Mouse (Mus musculus) NIH3T3 (cell line): ENCODE data around the gene Zc3h12a.

Experiments used
- DNase-seq: peaks from one replicate; pipeline ENCODE4 v3.0.0-alpha.2; 2012; ENCODE audit warnings: low read depth

The Zc3h12a gene

DNA sequence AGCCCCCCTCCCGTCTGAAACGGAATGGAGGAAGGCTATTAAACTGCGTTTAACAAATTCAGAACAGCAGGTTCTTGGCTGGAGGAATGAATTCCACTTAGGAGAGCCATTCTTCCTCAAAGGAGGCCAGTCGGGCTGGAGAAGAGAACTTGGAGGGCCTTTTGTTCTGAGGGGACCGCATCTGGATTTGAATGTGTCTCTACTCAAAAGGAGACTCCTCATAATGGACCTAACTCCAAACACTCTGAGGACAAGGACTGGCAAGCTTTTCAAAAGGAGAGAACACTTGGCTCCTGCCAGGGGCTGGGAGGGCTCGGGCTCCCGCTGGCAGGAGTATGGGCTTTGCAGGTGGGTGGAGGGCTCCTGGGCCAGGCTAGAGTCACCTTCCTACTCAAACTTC, 17.0 kb upstream of the Zc3h12a start:
- DNase-seq: no peak

DNA sequence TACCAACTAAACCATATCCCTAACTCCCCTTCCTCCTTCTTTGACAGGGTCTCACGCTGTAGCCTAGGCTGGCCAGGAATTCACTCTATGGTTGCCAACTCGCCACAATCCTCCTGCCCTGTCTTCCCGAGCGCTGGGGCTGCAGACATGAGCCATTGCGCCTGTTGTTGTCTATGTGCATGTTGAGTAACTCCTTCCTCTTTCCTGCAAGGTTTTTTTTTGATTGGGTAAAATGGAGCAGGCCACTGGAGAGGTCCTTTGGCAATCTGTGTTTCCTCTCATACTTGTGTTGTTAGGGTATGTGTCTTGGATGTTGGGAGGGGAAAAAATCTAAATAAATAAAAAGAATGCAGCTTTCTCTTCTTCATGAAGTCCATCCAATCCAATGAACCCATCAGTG, 16.6 kb upstream of the Zc3h12a start:
- DNase-seq: no peak

DNA sequence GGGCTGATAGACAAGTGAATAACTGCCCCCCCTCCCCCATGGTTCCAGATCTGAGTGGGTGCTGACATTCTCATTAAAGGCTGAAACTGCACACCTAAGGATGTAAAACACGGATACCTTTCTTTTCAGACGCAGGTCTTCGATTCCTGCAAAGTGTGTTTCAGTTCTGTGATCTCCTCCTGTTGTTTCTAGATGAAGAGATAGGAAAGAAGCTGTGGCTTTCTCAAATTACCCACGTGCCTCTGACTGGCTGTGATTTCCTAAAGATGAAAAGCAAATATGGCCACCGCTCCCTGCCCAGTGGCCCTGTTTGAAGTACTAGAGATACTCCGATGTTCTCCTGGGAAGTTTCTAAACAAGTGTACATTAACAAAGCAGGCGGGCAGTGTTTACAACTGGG, 10.7 kb upstream of the Zc3h12a start:
- DNase-seq: no peak

DNA sequence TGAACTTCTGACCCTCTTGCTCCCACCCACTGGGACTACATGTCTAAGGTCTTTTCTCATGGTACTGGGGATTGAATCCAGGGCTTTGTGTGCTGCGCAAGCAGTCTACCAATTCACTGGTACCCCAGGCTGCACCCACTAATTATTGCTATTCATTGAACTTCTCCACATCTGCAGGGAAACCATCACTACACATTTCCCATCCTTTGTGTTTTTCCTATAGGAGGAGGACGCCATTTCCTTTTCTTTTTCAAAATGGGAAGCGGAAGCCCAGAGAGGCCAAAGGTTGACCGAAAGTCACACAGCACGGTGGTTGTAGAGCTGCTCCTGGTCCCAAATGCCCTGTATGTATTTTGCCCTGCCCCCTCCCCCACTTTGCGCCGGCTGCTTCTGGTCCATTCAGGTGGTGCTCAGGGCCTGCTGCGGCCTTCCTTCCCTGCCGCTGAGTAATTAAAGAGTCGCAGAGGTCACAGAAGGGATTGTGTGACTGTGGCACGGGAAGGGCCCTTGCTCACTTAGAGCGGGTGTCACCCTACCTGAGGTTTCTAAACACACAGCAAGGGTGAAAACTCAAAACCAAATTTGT, 8.8 kb upstream of the Zc3h12a start:
- DNase-seq: no peak

DNA sequence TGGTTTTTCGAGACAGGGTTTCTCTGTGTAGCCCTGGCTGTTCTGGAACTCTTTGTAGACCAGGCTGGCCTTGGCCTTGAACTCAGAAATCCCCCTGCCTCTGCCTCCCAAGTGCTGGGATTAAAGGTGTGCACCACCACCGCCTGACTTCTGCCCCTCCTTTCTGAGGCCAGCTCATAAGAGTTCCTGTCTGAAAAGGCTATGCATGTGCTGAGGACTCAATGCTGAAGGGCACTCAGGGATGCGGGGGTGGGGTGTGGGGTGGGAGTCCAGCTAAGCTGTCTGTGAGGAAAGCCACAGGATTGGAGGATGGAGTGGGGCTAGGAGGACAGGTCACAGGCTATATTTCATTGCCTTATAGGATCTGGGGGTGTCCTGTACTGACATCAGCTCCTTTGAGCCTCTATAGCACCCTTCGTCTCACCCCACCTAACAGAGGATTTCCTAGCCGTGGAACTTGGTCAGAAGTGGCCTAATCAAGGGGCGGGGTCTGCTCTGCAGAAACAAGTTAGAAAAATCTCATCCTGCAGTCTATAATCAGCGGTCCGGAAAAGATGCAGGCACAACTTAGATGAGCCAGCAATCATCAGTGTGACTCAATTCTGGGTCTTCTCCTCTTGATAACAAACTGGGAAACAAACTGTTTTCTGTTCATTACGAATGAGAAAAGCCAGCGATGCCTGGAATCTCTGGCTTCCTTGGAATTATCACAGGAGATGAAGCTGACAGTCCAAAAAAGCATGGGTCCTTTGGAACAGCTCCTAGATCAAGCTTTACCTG, 7.6 kb upstream of the Zc3h12a start:
- no peak for DNase-seq

DNA sequence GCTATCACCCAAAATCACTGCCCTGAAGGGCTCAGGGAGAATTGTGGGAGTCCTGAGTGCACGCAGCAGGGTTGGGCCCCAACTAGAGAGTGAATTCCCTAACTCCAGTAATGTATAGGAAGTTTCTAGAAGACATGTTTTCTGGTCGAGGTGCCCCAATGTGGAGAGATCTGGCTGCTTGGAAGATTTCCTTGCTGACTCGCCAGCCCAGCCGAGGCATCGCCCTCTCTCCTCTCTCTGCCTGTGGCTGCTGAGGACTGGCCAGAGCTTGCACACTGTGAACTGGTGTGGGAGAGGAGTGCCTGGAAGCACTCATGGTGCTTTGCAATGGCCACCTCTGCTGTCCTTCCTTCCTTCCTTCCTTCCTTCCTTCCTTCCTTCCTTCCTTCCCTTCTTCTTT, 7.0 kb upstream of the Zc3h12a start:
- peak; percentile 75 for DNase-seq

DNA sequence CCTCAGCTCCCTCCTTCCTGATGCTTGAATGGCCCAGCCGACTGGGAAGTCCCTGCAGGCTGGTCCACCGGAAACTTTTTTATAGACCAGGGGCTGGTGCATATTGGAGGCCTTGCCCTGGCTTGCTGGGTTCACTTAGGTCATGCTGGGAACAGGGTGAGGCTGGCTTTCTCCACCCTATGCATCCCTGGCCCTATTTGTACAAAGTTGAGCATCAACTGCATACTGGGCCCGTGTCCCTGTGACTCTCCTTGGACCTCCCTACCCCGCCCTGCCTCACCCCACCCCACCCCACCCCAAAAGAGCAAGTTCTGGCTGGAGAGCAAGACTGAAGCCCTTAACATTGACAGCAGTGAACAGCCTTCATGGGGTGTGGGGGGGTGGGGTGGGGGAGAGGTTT, 6.6 kb upstream of the Zc3h12a start:
- DNase-seq: no peak

DNA sequence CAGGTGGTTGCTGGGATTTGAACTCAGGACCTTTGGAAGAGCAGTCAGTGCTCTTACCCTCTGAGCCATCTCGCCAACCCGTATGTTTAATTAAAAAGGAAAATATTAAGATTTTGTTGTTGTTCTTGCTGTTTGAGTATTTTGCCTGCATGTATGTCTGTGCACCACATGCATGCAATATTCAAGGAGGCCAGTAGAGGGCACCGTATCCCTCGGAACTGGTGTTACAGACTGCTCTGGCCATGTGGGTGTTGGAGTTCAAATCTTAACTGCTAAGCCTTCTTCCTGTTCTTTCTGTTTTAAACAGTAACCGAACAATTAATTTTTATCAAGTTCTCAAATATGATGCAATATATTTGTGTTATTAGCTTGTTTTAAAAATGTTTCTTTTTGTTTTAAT, 4.8 kb upstream of the Zc3h12a start:
- DNase-seq: peak; percentile 88

DNA sequence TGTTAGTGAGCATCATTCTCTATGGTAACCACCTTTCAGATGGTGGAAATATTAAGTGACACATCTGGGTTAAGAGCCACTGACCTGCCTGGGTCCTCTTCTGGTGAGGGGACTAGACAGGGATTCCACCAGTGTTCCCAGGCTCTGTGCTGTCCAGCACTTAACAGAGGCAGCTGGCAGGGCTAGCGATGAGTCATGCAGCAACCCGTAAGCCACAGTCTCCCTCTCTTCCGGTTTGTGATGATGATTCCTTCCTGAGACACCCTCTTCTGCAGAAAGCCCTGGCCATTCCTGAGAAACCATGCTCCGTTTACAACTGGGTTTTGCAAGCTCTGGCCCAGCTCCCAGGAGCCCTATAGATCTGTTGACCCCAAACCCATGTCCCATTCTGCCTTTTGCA, 3.9 kb upstream of the Zc3h12a start:
- peak; percentile 91 for DNase-seq

DNA sequence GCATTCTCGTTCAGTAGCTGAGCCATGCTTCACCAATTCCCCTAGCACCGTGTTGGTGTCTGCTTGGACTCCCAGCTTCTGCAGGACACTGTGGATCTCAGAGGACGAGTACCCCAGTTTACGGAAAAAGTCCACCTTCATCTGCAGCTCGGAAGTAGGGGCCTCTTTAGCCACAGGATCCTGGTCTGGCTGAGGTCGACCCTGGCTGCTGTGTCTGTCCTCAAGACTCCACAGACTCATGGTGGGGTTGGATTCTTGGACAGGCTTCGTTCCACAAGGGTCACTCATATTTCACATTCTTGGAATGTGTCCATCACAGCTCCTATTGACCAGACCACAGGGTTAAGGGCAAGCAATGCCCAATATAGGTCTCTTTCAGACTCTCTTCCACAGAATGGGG, 879 bp downstream of the Zc3h12a start:
- no peak for DNase-seq

DNA sequence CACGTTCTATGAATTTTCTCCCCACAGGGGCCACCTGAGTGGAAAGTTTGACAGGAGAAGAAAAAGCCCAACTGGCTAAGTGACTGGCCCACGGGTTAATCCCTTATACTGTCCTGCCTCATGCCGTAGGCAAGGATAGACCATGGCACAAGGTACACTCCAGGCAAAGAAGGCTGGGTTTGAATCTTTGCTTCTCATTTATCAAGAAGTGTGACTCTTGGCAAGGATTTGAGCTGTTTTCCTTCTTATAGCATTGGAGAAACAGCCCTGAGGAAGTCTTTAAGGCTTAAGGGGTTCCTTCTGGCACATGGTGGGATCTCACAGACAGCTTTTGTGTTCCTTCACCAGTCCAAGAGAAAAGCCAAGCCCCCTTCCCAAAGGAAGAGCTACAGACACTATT, 1.5 kb downstream of the Zc3h12a start:
- no peak for DNase-seq

DNA sequence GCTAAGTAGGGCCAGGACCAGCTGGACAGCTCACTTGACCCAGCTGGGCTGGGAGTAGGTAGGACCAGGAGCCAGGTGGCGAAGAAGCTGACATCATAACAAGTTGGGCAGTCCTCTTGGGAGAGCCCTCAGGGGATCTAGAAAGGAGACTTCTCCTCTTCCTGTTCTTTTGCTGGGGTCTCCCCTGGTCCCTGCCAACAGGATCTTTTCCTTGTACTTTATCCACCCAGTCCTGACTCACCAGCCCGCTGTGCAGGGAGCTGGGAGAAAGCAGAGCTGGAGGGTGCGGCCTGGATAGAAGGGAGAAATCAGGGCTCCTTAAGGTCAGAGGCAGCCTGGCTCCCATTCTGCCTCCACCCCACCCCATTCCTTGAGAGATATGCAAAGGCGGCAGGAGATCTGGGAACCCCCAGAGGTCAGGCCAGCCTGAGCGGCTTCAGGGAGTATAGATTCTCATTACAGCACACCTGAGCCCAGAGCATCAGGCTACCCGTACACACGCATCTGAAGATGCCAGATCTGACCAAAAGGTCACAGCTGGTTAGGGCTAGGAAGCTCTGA, 2.2 kb downstream of the Zc3h12a start:
- DNase-seq: peak; percentile 55

DNA sequence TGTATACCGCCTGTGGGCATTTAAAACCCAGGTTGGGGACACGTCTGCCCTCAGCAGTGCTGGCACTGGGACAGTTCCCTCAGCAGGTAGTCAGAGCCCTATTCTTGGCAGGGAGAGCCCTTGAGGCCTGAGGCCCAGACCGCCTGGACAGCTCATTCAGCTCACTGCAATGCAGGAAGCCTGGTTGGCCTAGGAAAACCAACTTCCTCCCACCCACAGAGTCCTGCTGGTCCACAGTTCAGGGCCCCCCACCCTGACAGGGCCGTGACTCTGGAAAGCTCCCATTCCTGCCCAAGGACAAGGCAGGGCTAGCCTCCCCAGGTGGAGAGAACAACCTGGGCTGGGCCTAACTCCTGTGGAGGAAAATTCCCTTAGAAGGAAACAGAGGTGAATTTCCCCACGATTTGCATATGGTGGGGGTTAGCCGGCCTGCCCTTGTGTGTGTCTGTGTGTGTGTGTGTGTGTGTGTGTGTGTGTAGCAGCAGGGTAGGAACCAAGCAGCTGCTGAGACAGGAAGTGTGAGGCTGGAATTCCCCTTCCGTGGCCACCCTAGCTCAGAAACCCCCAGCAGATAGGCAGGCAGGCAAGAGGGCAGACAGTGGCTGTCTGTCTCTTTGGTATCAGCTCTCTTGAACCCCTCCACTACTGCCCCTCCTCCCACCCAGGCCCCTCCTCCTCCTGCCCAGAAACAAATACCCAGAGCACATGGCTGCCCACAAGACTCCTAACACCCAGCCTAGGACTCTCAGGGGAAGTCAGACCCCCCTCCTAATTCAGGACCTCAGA, 3.0 kb downstream of the Zc3h12a start:
- peak; percentile 68 for DNase-seq

DNA sequence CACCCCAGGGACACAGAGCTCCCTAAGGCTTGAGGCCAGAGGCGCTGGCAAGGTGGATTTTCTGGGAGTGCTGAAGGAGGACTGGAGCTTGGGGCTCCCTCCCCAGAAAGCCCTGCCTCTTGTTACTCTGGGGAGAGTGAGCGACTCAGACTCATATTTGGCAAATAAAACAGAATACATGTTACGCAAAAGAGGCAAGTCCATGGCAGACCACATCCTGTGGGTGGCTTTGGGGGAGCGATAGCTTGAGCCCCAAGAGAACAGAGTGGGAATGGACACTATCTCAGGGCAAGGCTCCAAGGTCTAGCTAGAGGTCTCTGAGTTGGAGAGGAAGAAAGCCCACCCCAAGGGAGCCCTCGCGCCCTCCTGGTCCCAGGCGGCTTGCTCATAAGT, 4.4 kb downstream of the Zc3h12a start:
- DNase-seq: peak; percentile 86

DNA sequence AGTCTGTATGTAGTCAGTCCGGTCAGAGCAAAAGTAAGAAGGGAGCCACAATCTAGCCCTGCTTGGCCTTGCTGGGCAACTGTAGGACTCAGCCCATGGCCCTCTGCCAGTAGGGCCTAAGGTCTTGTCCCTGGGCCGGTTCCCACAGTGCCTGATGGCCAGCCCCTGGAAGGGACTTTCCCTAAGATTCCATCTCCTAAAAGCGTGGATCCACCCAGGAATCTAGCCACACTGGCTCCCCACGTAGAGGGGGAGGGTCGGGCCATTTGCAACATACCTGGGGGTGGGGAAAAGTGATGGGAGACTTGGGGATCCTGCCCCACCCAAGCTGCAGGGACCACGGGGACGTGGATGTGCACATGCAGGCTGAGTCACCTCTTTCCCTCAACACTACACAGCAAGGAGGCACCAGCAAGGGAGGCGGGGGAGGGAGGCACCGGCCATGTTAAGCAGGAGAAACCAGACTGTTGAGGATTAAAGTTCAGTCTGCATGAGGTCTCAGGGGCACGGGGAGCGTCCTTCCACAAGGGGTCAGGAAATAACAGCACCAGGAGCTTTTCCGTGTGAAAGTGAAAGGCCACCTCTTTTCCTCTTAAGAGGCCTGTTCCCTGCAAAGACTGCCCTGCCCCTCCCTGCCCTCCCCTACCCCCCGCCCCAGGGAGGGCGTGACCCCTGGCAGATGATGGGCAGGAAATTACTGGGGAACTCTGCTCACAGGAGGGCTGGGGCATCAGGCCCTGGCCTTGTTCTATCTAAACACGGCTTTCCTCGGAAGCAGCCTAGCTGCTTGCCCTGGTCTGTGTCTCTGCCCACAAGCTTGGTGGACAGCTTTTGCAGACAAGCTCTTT, 5.0 kb downstream of the Zc3h12a start:
- peak; percentile 86 for DNase-seq

DNA sequence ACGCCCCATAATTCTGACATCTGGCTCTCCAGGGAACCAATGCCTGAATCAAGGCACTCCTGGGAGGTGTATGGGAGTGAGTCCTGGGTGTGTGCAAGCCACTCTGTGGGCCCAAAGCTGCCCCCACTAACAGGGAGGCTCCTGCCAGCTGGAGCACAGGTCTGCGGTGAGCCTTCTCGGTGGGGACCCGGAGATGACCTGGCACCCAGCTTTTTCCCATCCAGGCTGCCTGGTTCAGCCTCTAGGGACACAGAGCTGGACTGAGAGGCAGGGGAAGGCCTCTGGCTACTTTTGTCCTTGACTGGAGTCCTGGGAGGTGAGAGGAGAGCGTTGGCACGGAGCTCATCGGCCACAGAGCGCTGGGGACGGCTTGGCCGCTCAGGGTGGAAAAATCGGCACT, 7.9 kb downstream of the Zc3h12a start:
- no peak for DNase-seq

DNA sequence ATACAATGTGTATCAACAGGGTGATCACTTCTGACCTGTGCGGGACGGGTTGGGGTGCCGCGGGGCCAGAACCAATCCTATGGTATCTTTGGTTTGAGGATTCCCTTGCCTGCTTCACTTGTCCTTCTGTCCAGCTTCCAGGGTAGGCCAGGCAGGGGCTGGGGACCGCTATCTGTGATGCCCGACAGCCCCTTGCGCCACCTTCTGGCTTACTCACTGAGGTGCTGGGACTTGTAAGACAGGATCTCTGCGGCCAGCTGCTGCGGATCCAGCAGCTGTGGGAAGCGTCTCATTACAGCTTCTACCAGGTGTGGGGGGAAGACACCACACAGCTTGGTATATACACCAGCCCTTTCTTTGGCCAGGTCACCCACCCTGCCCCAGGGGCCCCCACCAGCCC, 8.6 kb downstream of the Zc3h12a start:
- DNase-seq: no peak

DNA sequence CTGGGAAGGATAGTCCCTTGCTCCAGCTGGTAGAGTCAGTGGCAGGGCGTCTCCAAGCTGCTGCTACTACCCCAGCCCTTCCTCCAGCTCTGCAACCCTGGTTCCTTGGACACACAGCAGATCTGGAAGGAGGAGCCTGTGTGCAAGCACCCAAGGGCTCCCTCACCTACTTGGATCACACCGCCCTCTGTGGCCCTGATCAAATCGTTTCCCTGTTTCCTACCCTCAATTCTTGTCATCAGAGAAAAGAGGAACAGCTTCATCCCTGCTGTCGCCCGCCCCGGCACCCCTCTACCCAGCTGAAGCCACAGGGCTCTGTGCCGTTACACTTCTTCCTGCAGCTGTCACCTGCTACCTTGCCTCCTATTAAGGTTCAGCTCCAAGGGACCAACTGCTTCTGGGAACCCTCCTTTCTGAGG, 9.7 kb downstream of the Zc3h12a start:
- DNase-seq: no peak

DNA sequence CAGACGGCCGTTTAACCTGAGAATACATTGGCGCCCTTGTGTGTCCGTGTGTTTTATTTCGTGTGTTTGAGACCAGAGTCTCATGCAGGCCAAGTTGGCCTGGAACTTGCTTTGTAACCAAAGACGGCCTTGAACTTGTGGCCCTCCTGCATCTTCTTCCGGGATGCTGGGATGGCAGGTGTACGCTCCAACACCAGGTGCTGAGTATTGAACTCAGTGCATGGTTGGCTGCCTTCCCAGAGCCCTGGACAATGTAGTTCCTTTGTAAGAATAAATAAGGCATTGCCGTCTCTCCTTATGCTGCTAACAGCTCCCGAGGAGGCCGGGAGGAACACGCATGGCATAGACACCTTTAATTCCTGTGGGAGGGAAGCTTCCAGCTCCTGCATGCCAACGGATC, 10.7 kb downstream of the Zc3h12a start:
- no peak for DNase-seq

DNA sequence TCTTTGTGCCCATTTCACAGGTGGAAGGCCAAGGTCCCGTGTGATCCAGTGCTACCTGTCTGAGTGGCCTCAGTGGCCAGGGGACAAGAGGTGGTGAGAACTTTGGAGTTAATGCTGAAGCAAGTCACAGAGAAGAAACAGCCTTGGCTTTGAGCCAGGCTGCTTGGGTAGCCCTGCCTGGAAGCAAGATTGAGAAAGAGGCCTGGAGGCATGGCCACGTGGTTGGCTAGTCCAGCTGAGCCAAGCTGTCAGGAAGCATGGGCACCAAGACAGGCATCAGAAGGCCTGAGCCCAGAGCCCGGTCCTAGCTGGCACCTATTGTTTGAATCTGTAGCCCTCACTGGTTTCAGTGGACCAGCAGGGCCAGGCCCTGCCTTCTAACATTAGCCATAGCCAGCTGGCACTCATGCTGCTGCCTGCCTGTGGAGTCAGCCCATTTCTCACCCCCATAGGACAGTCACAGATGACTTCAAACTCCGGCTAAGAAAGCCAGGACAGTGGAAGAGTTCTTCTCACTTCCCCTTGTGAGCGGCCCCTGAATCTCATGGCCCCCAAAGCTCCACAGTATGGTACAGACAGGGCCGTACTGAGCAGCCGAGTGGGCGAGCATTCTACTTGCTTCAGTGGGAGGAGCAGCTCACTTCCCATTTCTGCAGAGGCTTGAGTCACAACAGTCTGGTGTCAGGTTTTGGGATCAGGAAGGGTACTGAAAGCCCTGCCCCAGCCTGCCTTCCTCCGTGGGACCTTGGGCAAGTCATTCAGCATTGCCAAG, 11.4 kb downstream of the Zc3h12a start:
- peak; percentile 95 for DNase-seq

DNA sequence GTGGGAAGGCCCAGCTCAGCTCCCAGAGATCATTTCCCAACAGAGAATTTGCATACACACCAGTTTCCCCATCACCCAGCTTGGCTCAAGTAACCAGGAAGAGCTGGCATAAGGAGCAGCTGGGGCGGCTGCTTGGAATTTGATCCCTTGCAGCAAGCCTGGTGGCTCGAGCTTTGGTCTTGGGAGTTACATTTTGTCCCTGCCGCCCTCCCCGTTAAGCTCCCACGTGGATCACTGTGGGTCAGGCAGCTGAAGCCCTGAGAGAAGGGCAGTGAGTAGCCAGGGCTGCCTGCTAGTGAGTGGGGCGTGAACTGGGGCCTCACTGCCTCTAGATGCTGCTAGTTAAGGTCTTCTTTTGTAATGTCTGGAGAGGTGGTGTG, 11.9 kb downstream of the Zc3h12a start:
- peak; percentile 84 for DNase-seq
